Mouse (Mus musculus) lung, postnatal 0 days (tissue): ENCODE results near the gene Kcnk15.

Experiments used
- CTCF ChIP-seq: IDR thresholded peaks from 2 replicates; pipeline ENCODE4 v1.5.1; 2016; ENCODE audit warnings: antibody characterized with exemption, mild to moderate bottlenecking
- EP300 ChIP-seq: IDR thresholded peaks from 2 replicates; pipeline ENCODE4 v1.6.1; 2016; ENCODE audit warnings: antibody characterized with exemption, mild to moderate bottlenecking, control low read depth

GRCm38 (mm10) chr2:163869783-163870182, 16.3 kb downstream of the Kcnk15 start:
- TF ChIP-seq EP300 (no peak), CTCF (no peak)
